Mouse (Mus musculus) kidney, adult 9 months (tissue): Measurements from ENCODE around the gene Gm765.

Experiments
- DNase-seq: peaks from one replicate; pipeline ENCODE4 v3.0.0; 2022

Gm765 gene

DNA sequence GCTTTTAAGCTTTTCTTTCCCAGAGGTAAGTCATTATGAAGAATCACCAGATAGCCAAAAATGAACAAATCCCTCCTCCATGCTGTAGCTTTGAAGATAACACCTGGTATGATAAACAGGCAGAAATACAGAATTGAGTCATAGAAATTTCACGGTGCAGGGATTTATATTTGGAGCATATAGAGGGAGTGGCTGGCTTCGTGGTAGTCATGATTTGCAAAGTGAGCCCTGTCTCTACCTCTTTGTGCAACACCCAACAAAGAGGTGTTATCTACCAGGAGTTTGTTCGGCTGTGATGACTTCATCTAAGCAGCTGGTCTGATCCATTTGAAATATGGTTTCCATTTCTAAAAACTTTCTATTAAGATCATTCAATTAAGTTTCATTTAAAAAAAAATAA is 130.3 kb downstream of the Gm765 start:
- no peak for DNase-seq

GRCm38 (mm10) chr6:98210237-98210636 is 132.3 kb downstream of the Gm765 start:
- no peak for DNase-seq

GRCm38 (mm10) chr6:98208051-98208450 is 134.5 kb downstream of the Gm765 start:
- DNase-seq, result no peak

- peak; percentile 4 for DNase-seq
These were observed 143.8 kb downstream of the Gm765 start for GRCm38 (mm10) chr6:98198706-98199105.

- no peak for DNase-seq
These were observed 151.7 kb downstream of the Gm765 start for GRCm38 (mm10) chr6:98190745-98191442.
